ENCODE assay signal across 30 mouse cellular contexts in the genomic region with DNA sequence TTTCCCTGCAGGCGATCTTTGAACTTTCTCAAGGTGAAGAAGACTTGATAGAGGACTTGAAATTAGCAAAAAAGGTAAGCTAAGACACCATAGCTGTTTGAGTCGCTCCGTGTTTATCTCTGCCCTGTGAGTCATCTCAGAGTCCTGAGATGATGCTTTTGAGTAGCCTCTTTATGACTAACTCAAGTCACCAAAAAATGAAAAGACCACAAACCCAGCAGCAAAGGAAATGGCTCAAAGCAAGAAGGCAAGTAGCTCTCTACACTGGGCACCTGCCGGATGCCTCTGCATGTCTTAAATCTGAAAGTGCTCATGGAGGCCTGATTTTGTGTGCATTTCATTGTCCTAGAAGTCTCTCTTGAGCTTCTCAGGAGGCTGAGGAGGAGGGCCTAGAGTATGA. TPM values are rescaled to one million over a fixed set of nuclear protein-coding genes. Genes with fewer than 3 reads are reported as not detected.
DNase-seq lines count a peak whose midpoint lies in the region; ATAC-seq and TF ChIP-seq lines count a peak whose summit lies in the region.
"Had no signal": no experiment of that assay in that cellular context is flagged by ENCODE, and none has a peak within 500 bp of the region (broad histone marks: within the 10 kb centered on the region; RNA-seq: fewer than 3 reads in every experiment).

No protein-coding gene starts in this region.

- in situ Hi-C loops in CH12.LX (cut with MboI; ENCODE audit: low pct_ligation_motif_present, low pct_unique_long_range_greater_than_20kb, low sequenced_read_pairs) = no loop called here

- TF ChIP-seq CTCF in CH12.LX (conservative IDR thresholded peaks at IDR 0.05 in 1 of 2, IDR thresholded peaks at IDR 0.05 in 1 of 2; ENCODE audit: low read depth in 2 of 2, low read length in 2 of 2) = no peak

- TF ChIP-seq EP300 in CH12.LX (IDR thresholded peaks at IDR 0.05; ENCODE audit: low read length) = peak; percentile 77

- H3K4me3 ChIP-seq in CH12.LX (replicated peaks in 1 of 3; ENCODE audit: low read depth in 2 of 3, low read length in 2 of 3, poor library complexity in 1 of 3) = no peak overlapping the region
- no peak overlapping the region for H3K4me3 ChIP-seq in forebrain, embryonic 11.5 days (ENCODE audit: low read depth, low read length)
- H3K4me3 ChIP-seq: embryonic facial prominence, embryonic 13.5 days; erythroblast, embryonic 14.5 days; forebrain, embryonic 13.5 days; heart, embryonic 12.5 days; hindbrain, embryonic 10.5 days; kidney, embryonic 15.5 days; limb, embryonic 12.5 days; midbrain, embryonic 10.5 days; myocyte; neural tube, embryonic 15.5 days had no signal

- no peaks in the 10 kb centered on the region for H3K4me1 ChIP-seq in CH12.LX (ENCODE audit: control insufficient read depth in 1 of 2, insufficient read depth in 2 of 2)
- no peaks in the 10 kb centered on the region for H3K4me1 ChIP-seq in forebrain, embryonic 11.5 days (replicated peaks; ENCODE audit: control insufficient read depth, insufficient read depth, low read length)
- H3K4me1 ChIP-seq: embryonic facial prominence, embryonic 13.5 days; forebrain, embryonic 13.5 days; heart, embryonic 12.5 days; hindbrain, embryonic 10.5 days; kidney, embryonic 15.5 days; limb, embryonic 12.5 days; midbrain, embryonic 10.5 days; neural tube, embryonic 15.5 days had no signal

- H3K27ac ChIP-seq in CH12.LX (ENCODE audit: insufficient read depth, low read depth) = no peak overlapping the region
- H3K27ac ChIP-seq in forebrain, embryonic 11.5 days (ENCODE audit: low read depth, low read length) = no peak overlapping the region
- H3K27ac ChIP-seq: embryonic facial prominence, embryonic 13.5 days; forebrain, embryonic 13.5 days; hindbrain, embryonic 10.5 days; kidney, embryonic 15.5 days; limb, embryonic 12.5 days; midbrain, embryonic 10.5 days; neural tube, embryonic 15.5 days had no signal

- no peak for ATAC-seq in forebrain, embryonic 11.5 days (replicated peaks; ENCODE audit: low FRiP score)
- ATAC-seq: forebrain, embryonic 13.5 days; hindbrain, embryonic 16.5 days; intestine, postnatal 0 days; liver, postnatal 0 days; lung, postnatal 0 days; midbrain, embryonic 16.5 days had no signal

- no peak overlapping the region for H3K4me2 ChIP-seq in CH12.LX (ENCODE audit: insufficient read depth, low read depth, poor library complexity, severe bottlenecking)
- H3K4me2 ChIP-seq in forebrain, embryonic 11.5 days (ENCODE audit: low read depth, low read length, severe bottlenecking) = no peak overlapping the region
- H3K4me2 ChIP-seq: embryonic facial prominence, embryonic 13.5 days; forebrain, embryonic 13.5 days; heart, embryonic 12.5 days; kidney, embryonic 15.5 days; limb, embryonic 12.5 days; liver, embryonic 11.5 days; neural tube, embryonic 15.5 days had no signal

- H3K79me2 ChIP-seq in CH12.LX (replicated peaks; ENCODE audit: control insufficient read depth, extremely low read depth, insufficient read depth, poor library complexity, severe bottlenecking) = no peaks in the 10 kb centered on the region

- TF ChIP-seq POLR2A in CH12.LX (IDR thresholded peaks at IDR 0.05; ENCODE audit: low read depth, low read length) = no peak

- peak; percentile 69 for DNase-seq in heart, adult 11 months
- no peak for DNase-seq in heart, adult 9 months (ENCODE audit: low spot score in 2 of 2)
- DNase-seq in 3T3-L1 (ENCODE audit: low read depth, low spot score) = peak; percentile 9
- DNase-seq in CH12.LX (ENCODE audit: extremely low read depth) = no peak
- DNase-seq in natural killer cell, adult 2 months (ENCODE audit: low spot score in 2 of 2) = peak; percentile 58 to 73
- DNase-seq in cerebellum, adult 18-20 months = no peak
- DNase-seq in forebrain, embryonic 11.5 days (ENCODE audit: low spot score) = no peak
- DNase-seq: cerebellum, adult 11-12 months; cerebellum, postnatal 36 days; embryo, embryonic 11 days; gastrocnemius, postnatal 10 days; heart, postnatal 10 days; kidney, postnatal 36 days; layer of hippocampus, postnatal 36 days; liver, postnatal 0 days had no signal

- 87% methylated on average over 4 of the region's 4 CpGs for WGBS in forebrain, embryonic 11.5 days

- peaks cover 2% of the 10 kb centered on the region for H3K9me3 ChIP-seq in CH12.LX (replicated peaks; ENCODE audit: low read length)
- H3K9me3 ChIP-seq in forebrain, embryonic 11.5 days (ENCODE audit: control insufficient read depth, low read length) = no peaks in the 10 kb centered on the region
- H3K9me3 ChIP-seq: embryonic facial prominence, embryonic 13.5 days; forebrain, embryonic 13.5 days; heart, embryonic 12.5 days; hindbrain, embryonic 10.5 days; kidney, embryonic 15.5 days; limb, embryonic 12.5 days; midbrain, embryonic 10.5 days; neural tube, embryonic 15.5 days had no signal

- dilution Hi-C loops in CH12.LX (cut with MboI; ENCODE audit: extremely low pct_ligation_motif_present, extremely low pct_unique_long_range_greater_than_20kb, low sequenced_read_pairs) = no loop called here

- TF ChIP-seq RAD21 in CH12.LX (IDR thresholded peaks at IDR 0.05; ENCODE audit: low read depth, low read length) = no peak

- no peaks in the 10 kb centered on the region for H3K36me3 ChIP-seq in CH12.LX (replicated peaks in 1 of 2; ENCODE audit: control insufficient read depth in 1 of 2, insufficient read depth in 1 of 2, low read length in 1 of 2)
- no peaks in the 10 kb centered on the region for H3K36me3 ChIP-seq in forebrain, embryonic 11.5 days (ENCODE audit: control insufficient read depth, insufficient read depth, low read length)
- H3K36me3 ChIP-seq: embryonic facial prominence, embryonic 13.5 days; hindbrain, embryonic 10.5 days; midbrain, embryonic 10.5 days; neural tube, embryonic 15.5 days had no signal

- no peak overlapping the region for H3K9ac ChIP-seq in CH12.LX (ENCODE audit: insufficient read depth, low read depth)
- H3K9ac ChIP-seq in forebrain, embryonic 11.5 days (ENCODE audit: low read length) = no peak overlapping the region
- H3K9ac ChIP-seq: embryonic facial prominence, embryonic 13.5 days; forebrain, embryonic 13.5 days; heart, embryonic 12.5 days; kidney, embryonic 15.5 days; limb, embryonic 12.5 days; liver, postnatal 0 days; neural tube, embryonic 15.5 days had no signal

- no peaks in the 10 kb centered on the region for H3K27me3 ChIP-seq in CH12.LX (replicated peaks)
- no peaks in the 10 kb centered on the region for H3K27me3 ChIP-seq in forebrain, embryonic 11.5 days (ENCODE audit: control insufficient read depth, insufficient read depth, low read length)
- H3K27me3 ChIP-seq: embryonic facial prominence, embryonic 13.5 days; forebrain, embryonic 13.5 days; heart, embryonic 12.5 days; kidney, embryonic 15.5 days; limb, embryonic 12.5 days; neural tube, embryonic 15.5 days had no signal

TF ChIP-seq in CH12.LX, 34 proteins besides CTCF, POLR2A, EP300 and RAD21 (continues in another document):
- TF ChIP-seq USF1 (IDR thresholded peaks at IDR 0.05; ENCODE audit: low read depth, low read length) = no peak
- TF ChIP-seq ZNF384 (IDR thresholded peaks at IDR 0.05; ENCODE audit: low read depth, low read length) = no peak
- no peak for TF ChIP-seq KAT2A (IDR thresholded peaks at IDR 0.05; ENCODE audit: insufficient replicate concordance, low read length)
- peak; percentile 63 for TF ChIP-seq JUN (IDR thresholded peaks at IDR 0.05; ENCODE audit: insufficient read depth, low read depth, low read length)
- no peak for TF ChIP-seq E2F4 (IDR thresholded peaks at IDR 0.05; ENCODE audit: insufficient replicate concordance, low read depth, low read length)
- TF ChIP-seq MAX (IDR thresholded peaks at IDR 0.05; ENCODE audit: low read length) = no peak
- no peak for TF ChIP-seq HCFC1 (IDR thresholded peaks at IDR 0.05; ENCODE audit: low read depth, low read length)
- no peak for TF ChIP-seq TBP (conservative IDR thresholded peaks at IDR 0.05; ENCODE audit: low read depth, low read length)
- no peak for TF ChIP-seq GABPA (IDR thresholded peaks at IDR 0.05; ENCODE audit: insufficient replicate concordance, low read depth, low read length)
- no peak for TF ChIP-seq ZKSCAN1 (IDR thresholded peaks at IDR 0.05; ENCODE audit: borderline replicate concordance, low read depth, low read length)
- TF ChIP-seq MAZ (IDR thresholded peaks at IDR 0.05; ENCODE audit: low read depth, low read length) = no peak
- TF ChIP-seq PAX5 (IDR thresholded peaks at IDR 0.05; ENCODE audit: low read length) = no peak
- no peak for TF ChIP-seq SMC3 (IDR thresholded peaks at IDR 0.05; ENCODE audit: low read depth, low read length)
- no peak for TF ChIP-seq MYC (IDR thresholded peaks at IDR 0.05; ENCODE audit: low read depth, low read length)
- TF ChIP-seq ELF1 (IDR thresholded peaks at IDR 0.05; ENCODE audit: low read depth, low read length) = no peak
- TF ChIP-seq MXI1 (IDR thresholded peaks at IDR 0.05; ENCODE audit: low read depth, low read length) = no peak
- TF ChIP-seq USF2 (conservative IDR thresholded peaks at IDR 0.05; ENCODE audit: low read depth, low read length) = no peak
- no peak; the same call in 1 of the 2 replicates for TF ChIP-seq MAFK (IDR thresholded peaks at IDR 0.05; ENCODE audit: insufficient replicate concordance, low read length)
- peak; percentile 86 for TF ChIP-seq IRF4 (IDR thresholded peaks at IDR 0.05; ENCODE audit: low read depth, low read length)
- TF ChIP-seq ETS1 (conservative IDR thresholded peaks at IDR 0.05; ENCODE audit: low read depth, low read length) = no peak; the same call in 1 of the 2 replicates
- TF ChIP-seq UBTF (IDR thresholded peaks at IDR 0.05; ENCODE audit: low read depth, low read length) = no peak
- no peak for TF ChIP-seq ZC3H11A (IDR thresholded peaks at IDR 0.05; ENCODE audit: low read depth, low read length)
- 0 out of 2 replicates have a peak, but pooled peaks have one; percentile 34 for TF ChIP-seq MEF2A (IDR thresholded peaks at IDR 0.05; ENCODE audit: borderline replicate concordance, low read depth, low read length)
- TF ChIP-seq RCOR1 (conservative IDR thresholded peaks at IDR 0.05; ENCODE audit: low read depth, low read length) = peak; percentile 60; the same call in 1 of the 2 replicates
- TF ChIP-seq NELFE (IDR thresholded peaks at IDR 0.05; ENCODE audit: low read depth, low read length) = no peak
- TF ChIP-seq ZMIZ1 (IDR thresholded peaks at IDR 0.05; ENCODE audit: low read depth, low read length) = no peak
- TF ChIP-seq NRF1 (IDR thresholded peaks at IDR 0.05; ENCODE audit: low read depth, low read length) = no peak
- TF ChIP-seq BHLHE40 (IDR thresholded peaks at IDR 0.05; ENCODE audit: low read depth, low read length) = peak; percentile 70
- no peak for TF ChIP-seq CHD1 (IDR thresholded peaks at IDR 0.05; ENCODE audit: low read depth, low read length)
- TF ChIP-seq POLR2AphosphoS2 (IDR thresholded peaks at IDR 0.05; ENCODE audit: low read depth, low read length) = no peak

RNA-seq across cellular contexts. Expression of gene Fam208a, which starts 44.5 kb away (rescaled TPM):
- total RNA-seq in CH12.LX (2012; rRNA removed) = 7.5 and 8.2 TPM in 2 replicates
- 11.4 and 13.3 TPM in 2 replicates for total RNA-seq in CH12.LX (2014; rRNA removed)
- 4.0 and 4.4 TPM in 2 replicates for polyA plus RNA-seq in CH12.LX (2012; ENCODE audit: insufficient read length, low read depth)
- polyA plus RNA-seq in forebrain, embryonic 11.5 days (2014; fragmentation: Nextera tagmentation; extraction: Ambion mirVana) = 13.5 and 17.4 TPM in 2 replicates

Comparison
In these comparisons a context has a peak if more than half of its experiments do, and no peak if none do; other contexts are left out.
1. DNase-seq: peak in heart, adult 11 months (single experiment), 3T3-L1 (single experiment) and natural killer cell, adult 2 months (2 of 2); none in heart, adult 9 months (0 of 2), CH12.LX (single experiment), cerebellum, adult 18-20 months (0 of 2) and forebrain, embryonic 11.5 days (single experiment).